Mouse (Mus musculus) layer of hippocampus, adult 18-20 months (tissue): ENCODE data around the gene Cactin. TPM values are rescaled to one million over a fixed set of nuclear protein-coding genes. Genes with fewer than 3 reads are reported as not detected.

Source experiments
- DNase-seq, 2 experiments: peaks; one replicate each; pipeline ENCODE4 v3.0.0; 2022; ENCODE audit warnings: low spot score in 2 of 2
- total RNA-seq, 2 experiments: library from RNA; stranded (reverse); gene quantifications; 2 replicates each; pipeline ENCODE4 v1.2.3; 2021

Cactin gene
- total RNA-seq, 2 experiments from 2014 or later: 31.1 to 31.2 TPM

- DNase-seq: peak in 1 of 2 experiments; percentile 67
Measured at GRCm38 (mm10) chr10:81341333-81341949, 20.5 kb downstream of the Cactin start.

GRCm38 (mm10) chr10:81342686-81343505 is 22.0 kb downstream of the Cactin start, which contains the start of gene Gipc3:
Gipc3 (minus strand) TSS chr10:81343266.
- DNase-seq: no peak

- no peak for DNase-seq
Measured at GRCm38 (mm10) chr10:81344421-81345161, 23.7 kb downstream of the Cactin start.

GRCm38 (mm10) chr10:81345162-81345534 is 24.2 kb downstream of the Cactin start:
- DNase-seq: no peak

- no peak for DNase-seq
Measured at GRCm38 (mm10) chr10:81346453-81347067, 25.7 kb downstream of the Cactin start.

GRCm38 (mm10) chr10:81349146-81349545 is 28.2 kb downstream of the Cactin start:
- DNase-seq: no peak

GRCm38 (mm10) chr10:81349961-81350350 is 29.1 kb downstream of the Cactin start:
- DNase-seq: no peak

- DNase-seq: peak; percentile 100
Measured at GRCm38 (mm10) chr10:81350351-81351063, 29.6 kb downstream of the Cactin start, which contains the start of gene Hmg20b. Hmg20b (minus strand) TSS chr10:81350480.

GRCm38 (mm10) chr10:81351678-81352291 is 30.9 kb downstream of the Cactin start:
- DNase-seq: no peak

GRCm38 (mm10) chr10:81354738-81355477 is 34.0 kb downstream of the Cactin start:
- DNase-seq: no peak

GRCm38 (mm10) chr10:81355533-81355932 is 34.6 kb downstream of the Cactin start:
- DNase-seq: no peak

- no peak for DNase-seq
Measured at GRCm38 (mm10) chr10:81356352-81356990, 35.6 kb downstream of the Cactin start.

GRCm38 (mm10) chr10:81356991-81357844 is 36.3 kb downstream of the Cactin start, which contains the start of gene Mfsd12:
Mfsd12 (plus strand) TSS chr10:81357491.
- DNase-seq: peak; percentile 87 to 95

GRCm38 (mm10) chr10:81358209-81358608 is 37.3 kb downstream of the Cactin start:
- DNase-seq: no peak

GRCm38 (mm10) chr10:81358841-81359240 is 37.9 kb downstream of the Cactin start:
- DNase-seq: no peak

- DNase-seq: no peak
Measured at GRCm38 (mm10) chr10:81360721-81361120, 39.8 kb downstream of the Cactin start.

GRCm38 (mm10) chr10:81362336-81362949 is 41.5 kb downstream of the Cactin start:
- DNase-seq: no peak
